Mouse (Mus musculus): ENCODE measurements around the gene Zfp810.
A peak's percentile ranks its signal among the peaks of the same experiment; 100 is the strongest.
"Not testable (repeated sequence)": the region's sequence is repeated elsewhere in the genome, so short reads cannot be mapped to it uniquely, and the experiment has no call there.

Zfp810 gene

GRCm38 (mm10) chr9:22307156-22307919 is at the start of gene Zfp810:
Zfp810 (minus strand) TSS chr9:22307648.
- DNase-seq (ENCODE audit: low spot score), result peak; percentile 95

GRCm38 (mm10) chr9:22355919-22356318 is 48.5 kb upstream of the Zfp810 start:
- DNase-seq (ENCODE audit: low spot score), result no peak

GRCm38 (mm10) chr9:22353901-22354300 is 46.5 kb upstream of the Zfp810 start:
- no peak for DNase-seq (ENCODE audit: low spot score)

- no peak for DNase-seq (ENCODE audit: low spot score)
Measured at GRCm38 (mm10) chr9:22353465-22353864, 46.0 kb upstream of the Zfp810 start.

- DNase-seq (ENCODE audit: low spot score), result no peak
Measured at GRCm38 (mm10) chr9:22340331-22340730, 32.9 kb upstream of the Zfp810 start.

- DNase-seq (ENCODE audit: low spot score), result no peak
Measured at GRCm38 (mm10) chr9:22337217-22337616, 29.8 kb upstream of the Zfp810 start.

GRCm38 (mm10) chr9:22327475-22328387 is 20.3 kb upstream of the Zfp810 start:
- peak; percentile 94 for DNase-seq (ENCODE audit: low spot score)

- DNase-seq (ENCODE audit: low spot score), result no peak
Measured at GRCm38 (mm10) chr9:22327099-22327474, 19.6 kb upstream of the Zfp810 start.

GRCm38 (mm10) chr9:22324579-22324978 is 17.1 kb upstream of the Zfp810 start:
- DNase-seq (ENCODE audit: low spot score), result no peak

- DNase-seq (ENCODE audit: low spot score), result no peak
Measured at GRCm38 (mm10) chr9:22322381-22323211, 15.1 kb upstream of the Zfp810 start.

- no peak for DNase-seq (ENCODE audit: low spot score)
Measured at GRCm38 (mm10) chr9:22319109-22319508, 11.7 kb upstream of the Zfp810 start.

GRCm38 (mm10) chr9:22316047-22316446 is 8.6 kb upstream of the Zfp810 start:
- DNase-seq (ENCODE audit: low spot score), result not testable (repeated sequence)

GRCm38 (mm10) chr9:22314066-22314465 is 6.6 kb upstream of the Zfp810 start:
- DNase-seq (ENCODE audit: low spot score), result no peak

- no peak for DNase-seq (ENCODE audit: low spot score)
Measured at GRCm38 (mm10) chr9:22313218-22313617, 5.8 kb upstream of the Zfp810 start.

- DNase-seq (ENCODE audit: low spot score), result no peak
Measured at GRCm38 (mm10) chr9:22309651-22310050, 2.2 kb upstream of the Zfp810 start.

GRCm38 (mm10) chr9:22307920-22308262 is 443 bp upstream of the Zfp810 start:
- DNase-seq (ENCODE audit: low spot score), result not testable (repeated sequence)

- peak; percentile 30 for DNase-seq (ENCODE audit: low spot score)
Measured at GRCm38 (mm10) chr9:22306726-22307125, 722 bp downstream of the Zfp810 start.

GRCm38 (mm10) chr9:22302199-22302598 is 5.2 kb downstream of the Zfp810 start:
- DNase-seq (ENCODE audit: low spot score), result no peak

- DNase-seq (ENCODE audit: low spot score), result no peak
Measured at GRCm38 (mm10) chr9:22278733-22279132, 28.7 kb downstream of the Zfp810 start.

GRCm38 (mm10) chr9:22268886-22269285 is 38.6 kb downstream of the Zfp810 start:
- DNase-seq (ENCODE audit: low spot score), result no peak

GRCm38 (mm10) chr9:22262611-22263010 is 44.8 kb downstream of the Zfp810 start:
- DNase-seq (ENCODE audit: low spot score), result no peak

- DNase-seq (ENCODE audit: low spot score), result no peak
Measured at GRCm38 (mm10) chr9:22261594-22261993, 45.9 kb downstream of the Zfp810 start.
